Mouse (Mus musculus): ENCODE results near the gene Pttg1. TPM values are rescaled to one million over a fixed set of nuclear protein-coding genes. Genes with fewer than 3 reads are reported as not detected.

The Pttg1 gene
- polyA plus RNA-seq, 1 experiment from 2014 or later, result 88.3 TPM

- Histone ChIP-seq H3K27me3 (replicated peaks; ENCODE audit: control insufficient read depth, insufficient read depth, low read length) (no peaks in the 10 kb centered on the region), H3K4me2 (replicated peaks; ENCODE audit: low read depth) (peak overlapping the region; percentile 70), H3K4me1 (replicated peaks; ENCODE audit: control insufficient read depth, insufficient read depth, low read length) (peaks cover 5% of the 10 kb centered on the region), H3K9me3 (ENCODE audit: control insufficient read depth) (no peaks in the 10 kb centered on the region), H3K4me3 (ENCODE audit: low read depth, low read length) (peak overlapping the region; percentile 87), H3K9ac (ENCODE audit: low read depth, low read length) (peak overlapping the region; percentile 84), H3K27ac (ENCODE audit: low read depth, low read length) (peak overlapping the region; percentile 55; the same call in 1 of the 2 replicates), H3K36me3 (ENCODE audit: control insufficient read depth, insufficient read depth) (peaks cover 9% of the 10 kb centered on the region)
- WGBS, result 2% methylated on average over 9 of the region's 9 CpGs
- peak; percentile 37; the same call in 1 of the 2 replicates for ATAC-seq
- TF ChIP-seq CTCF (IDR thresholded peaks at IDR 0.05; ENCODE audit: low read depth), result no peak
Observed at GRCm38 (mm10) chr11:43434024-43434407, 8.0 kb upstream of the Pttg1 start.

GRCm38 (mm10) chr11:43433254-43434023 lies 7.4 kb upstream of the Pttg1 start, which contains the start of gene Slu7:
TSS of gene Slu7 (plus strand) at chr11:43433744.
- Histone ChIP-seq H3K4me1 (replicated peaks; ENCODE audit: control insufficient read depth, insufficient read depth, low read length) (peaks cover 5% of the 10 kb centered on the region), H3K9me3 (ENCODE audit: control insufficient read depth) (no peaks in the 10 kb centered on the region), H3K9ac (ENCODE audit: low read depth, low read length) (peak within 1 kb of the TSS; percentile 84), H3K4me2 (replicated peaks; ENCODE audit: low read depth) (peak within 1 kb of the TSS; percentile 70), H3K36me3 (ENCODE audit: control insufficient read depth, insufficient read depth) (peaks cover 6% of the 10 kb centered on the region), H3K27me3 (replicated peaks; ENCODE audit: control insufficient read depth, insufficient read depth, low read length) (no peaks in the 10 kb centered on the region), H3K4me3 (ENCODE audit: low read depth, low read length) (peak within 1 kb of the TSS; percentile 87), H3K27ac (ENCODE audit: low read depth, low read length) (peak within 1 kb of the TSS; percentile 55; the same call in 1 of the 2 replicates)
- WGBS, result 8% methylated on average over 38 of the region's 38 CpGs
- ATAC-seq, result peak; percentile 83
- peak; percentile 29; the same call in 1 of the 2 replicates for TF ChIP-seq CTCF (IDR thresholded peaks at IDR 0.05; ENCODE audit: low read depth)

- Histone ChIP-seq H3K4me3 (ENCODE audit: low read depth, low read length) (peak overlapping the region; percentile 61), H3K4me1 (replicated peaks; ENCODE audit: control insufficient read depth, insufficient read depth, low read length) (no peaks in the 10 kb centered on the region), H3K27ac (ENCODE audit: low read depth, low read length) (no peak overlapping the region), H3K36me3 (ENCODE audit: control insufficient read depth, insufficient read depth) (peaks cover 17% of the 10 kb centered on the region; the same call in 1 of the 2 replicates), H3K9ac (ENCODE audit: low read depth, low read length) (peak overlapping the region; percentile 63; the same call in 1 of the 2 replicates), H3K4me2 (replicated peaks; ENCODE audit: low read depth) (peak overlapping the region; percentile 70; the same call in 1 of the 2 replicates), H3K9me3 (ENCODE audit: control insufficient read depth) (no peaks in the 10 kb centered on the region), H3K27me3 (replicated peaks; ENCODE audit: control insufficient read depth, insufficient read depth, low read length) (no peaks in the 10 kb centered on the region)
- ATAC-seq, result peak; percentile 60
- 14% methylated on average over 7 of the region's 7 CpGs for WGBS
- TF ChIP-seq CTCF (IDR thresholded peaks at IDR 0.05; ENCODE audit: low read depth), result no peak
Observed at GRCm38 (mm10) chr11:43426414-43426884, 398 bp upstream of the Pttg1 start.

- Histone ChIP-seq H3K27ac (ENCODE audit: low read depth, low read length) (no peak overlapping the region), H3K27me3 (replicated peaks; ENCODE audit: control insufficient read depth, insufficient read depth, low read length) (no peaks in the 10 kb centered on the region), H3K4me2 (replicated peaks; ENCODE audit: low read depth) (peak overlapping the region; percentile 70), H3K4me1 (replicated peaks; ENCODE audit: control insufficient read depth, insufficient read depth, low read length) (no peaks in the 10 kb centered on the region), H3K9me3 (ENCODE audit: control insufficient read depth) (no peaks in the 10 kb centered on the region), H3K36me3 (ENCODE audit: control insufficient read depth, insufficient read depth) (peaks cover 22% of the 10 kb centered on the region; the same call in 1 of the 2 replicates), H3K4me3 (ENCODE audit: low read depth, low read length) (peak overlapping the region; percentile 61), H3K9ac (ENCODE audit: low read depth, low read length) (no peak overlapping the region; the same call in 1 of the 2 replicates)
- 0 out of 2 replicates have a peak, but pooled peaks have one; percentile 25 for ATAC-seq
- WGBS, result 71% methylated on average over 9 of the region's 9 CpGs
- no peak for TF ChIP-seq CTCF (IDR thresholded peaks at IDR 0.05; ENCODE audit: low read depth)
Observed at GRCm38 (mm10) chr11:43425166-43425709, 813 bp downstream of the Pttg1 start.

- 77% methylated on average over 5 of the region's 5 CpGs for WGBS
- TF ChIP-seq CTCF (IDR thresholded peaks at IDR 0.05; ENCODE audit: low read depth), result peak; percentile 57
Observed at GRCm38 (mm10) chr11:43424386-43424785, 1.7 kb downstream of the Pttg1 start.

GRCm38 (mm10) chr11:43417201-43417600 lies 8.8 kb downstream of the Pttg1 start:
- peak; percentile 60 for ATAC-seq
- Histone ChIP-seq H3K9ac (ENCODE audit: low read depth, low read length) (no peak overlapping the region), H3K4me3 (ENCODE audit: low read depth, low read length) (no peak overlapping the region), H3K36me3 (ENCODE audit: control insufficient read depth, insufficient read depth) (0 out of 2 replicates have a peak, but pooled peaks cover 5% of the 10 kb centered on the region), H3K27ac (ENCODE audit: low read depth, low read length) (no peak overlapping the region), H3K9me3 (ENCODE audit: control insufficient read depth) (no peaks in the 10 kb centered on the region), H3K4me2 (replicated peaks; ENCODE audit: low read depth) (no peak overlapping the region), H3K27me3 (replicated peaks; ENCODE audit: control insufficient read depth, insufficient read depth, low read length) (no peaks in the 10 kb centered on the region), H3K4me1 (replicated peaks; ENCODE audit: control insufficient read depth, insufficient read depth, low read length) (no peaks in the 10 kb centered on the region)
- TF ChIP-seq CTCF (IDR thresholded peaks at IDR 0.05; ENCODE audit: low read depth), result no peak
- WGBS, result 25% methylated on average over 7 of the region's 7 CpGs

More at GRCm38 (mm10) chr11:43424386-43424785, 1.7 kb downstream of the Pttg1 start:
- Histone ChIP-seq H3K9me3 (ENCODE audit: control insufficient read depth) (no peaks in the 10 kb centered on the region), H3K36me3 (ENCODE audit: control insufficient read depth, insufficient read depth) (peaks cover 22% of the 10 kb centered on the region; the same call in 1 of the 2 replicates), H3K9ac (ENCODE audit: low read depth, low read length) (no peak overlapping the region), H3K4me3 (ENCODE audit: low read depth, low read length) (no peak overlapping the region), H3K27ac (ENCODE audit: low read depth, low read length) (no peak overlapping the region), H3K4me2 (replicated peaks; ENCODE audit: low read depth) (no peak overlapping the region), H3K27me3 (replicated peaks; ENCODE audit: control insufficient read depth, insufficient read depth, low read length) (no peaks in the 10 kb centered on the region), H3K4me1 (replicated peaks; ENCODE audit: control insufficient read depth, insufficient read depth, low read length) (no peaks in the 10 kb centered on the region)
- ATAC-seq, result no peak
